Mouse (Mus musculus) stomach, embryonic 16.5 days (tissue): ENCODE data around the gene Metap1d. TPM values are rescaled to one million over a fixed set of nuclear protein-coding genes. Genes with fewer than 3 reads are reported as not detected.

Experiments
- ATAC-seq: fragments of 200-750 bp; cut with Nextera tagmentation; 2 replicates; pipeline ENCODE4 v1.8.0; 2017; ENCODE audit warnings: moderate number of reproducible peaks, moderate TSS enrichment; ENCODE audit not compliant: insufficient read depth, low FRiP score
- H3K27ac ChIP-seq: fragments of 300-500 bp; sonication (generic); 2 replicates; pipeline ENCODE4 v1.5.1; 2014; ENCODE audit warnings: low read length
- H3K27me3 ChIP-seq: fragments of 300-500 bp; sonication (generic); 2 replicates; pipeline ENCODE4 v1.6.1; 2014; ENCODE audit warnings: low read length, control low read depth, mixed read lengths; ENCODE audit not compliant: control insufficient read depth, insufficient read depth
- H3K36me3 ChIP-seq: fragments of 300-500 bp; sonication (generic); 2 replicates; pipeline ENCODE4 v1.6.1; 2014; ENCODE audit warnings: low read length; ENCODE audit not compliant: control insufficient read depth, insufficient read depth
- H3K4me1 ChIP-seq: fragments of 300-500 bp; sonication (generic); 2 replicates; pipeline ENCODE4 v1.6.1; 2014; ENCODE audit warnings: low read length, control low read depth, mixed read lengths; ENCODE audit not compliant: control insufficient read depth, insufficient read depth
- H3K4me2 ChIP-seq: fragments of 300-500 bp; sonication (generic); 2 replicates; pipeline ENCODE4 v1.6.1; 2014; ENCODE audit warnings: low read depth, low read length, mixed read lengths
- H3K4me3 ChIP-seq: fragments of 300-500 bp; sonication (generic); replicated peaks from 2 replicates; pipeline ENCODE4 v1.5.1; 2014; ENCODE audit warnings: mild to moderate bottlenecking, low read length
- H3K9ac ChIP-seq: fragments of 300-500 bp; sonication (generic); 2 replicates; pipeline ENCODE4 v1.6.1; 2014; ENCODE audit warnings: low read length
- H3K9me3 ChIP-seq: fragments of 300-500 bp; sonication (generic); replicated peaks from 2 replicates; pipeline ENCODE4 v1.6.1; 2016; ENCODE audit warnings: low read length, control low read depth; ENCODE audit not compliant: control insufficient read depth
- WGBS: fragments of 180-500 bp; shearing (Covaris S2); extraction: QIAGEN DNeasy Blood & Tissue Kit; methylation state at CpG from one replicate; pipeline ENCODE4 v1.1.7; 2014; 5-methylcytosine and 5-hydroxymethylcytosine counted together
- polyA plus RNA-seq: library from polyadenylated mRNA; unstranded; fragments of >200 nt; fragmentation: Nextera tagmentation; extraction: Ambion mirVana; gene quantifications from 2 replicates; pipeline ENCODE4 v1.2.1, GENCODE M21; 2015

The Metap1d gene
- polyA plus RNA-seq, 1 experiment from 2014 or later = 34.6 TPM

GRCm38 (mm10) chr2:71449604-71450003, 3.5 kb upstream of the Metap1d start:
- whole genome bisulfite sequencing = 19% methylated on average over 2 of the region's 2 CpGs
- ATAC-seq = no peak

GRCm38 (mm10) chr2:71451761-71452160, 1.3 kb upstream of the Metap1d start:
- H3K4me1 ChIP-seq = no peaks in the 10 kb centered on the region
- H3K4me3 ChIP-seq = no peak overlapping the region
- WGBS = 62% methylated on average over 5 of the region's 5 CpGs
- H3K27me3 ChIP-seq = no peaks in the 10 kb centered on the region
- no peak overlapping the region for H3K9ac ChIP-seq
- H3K9me3 ChIP-seq = no peaks in the 10 kb centered on the region; the same call in 1 of the 2 replicates
- no peak overlapping the region for H3K27ac ChIP-seq
- ATAC-seq = no peak
- no peak overlapping the region for H3K4me2 ChIP-seq
- no peaks in the 10 kb centered on the region for H3K36me3 ChIP-seq

More at GRCm38 (mm10) chr2:71449604-71450003, 3.5 kb upstream of the Metap1d start:
- no peaks in the 10 kb centered on the region for H3K27me3 ChIP-seq
- no peaks in the 10 kb centered on the region for H3K36me3 ChIP-seq
- H3K4me2 ChIP-seq = no peak overlapping the region
- no peak overlapping the region for H3K9ac ChIP-seq
- H3K4me3 ChIP-seq = no peak overlapping the region
- no peaks in the 10 kb centered on the region for H3K4me1 ChIP-seq
- H3K27ac ChIP-seq = no peak overlapping the region
- no peaks in the 10 kb centered on the region; the same call in 1 of the 2 replicates for H3K9me3 ChIP-seq

GRCm38 (mm10) chr2:71453917-71454260, 813 bp downstream of the Metap1d start:
- no peaks in the 10 kb centered on the region for H3K4me1 ChIP-seq
- no peaks in the 10 kb centered on the region; the same call in 1 of the 2 replicates for H3K9me3 ChIP-seq
- H3K4me3 ChIP-seq = peak overlapping the region; percentile 77
- peak overlapping the region; percentile 85 for H3K4me2 ChIP-seq
- H3K27me3 ChIP-seq = no peaks in the 10 kb centered on the region
- WGBS = 30% methylated on average over 4 of the region's 4 CpGs
- H3K36me3 ChIP-seq = no peaks in the 10 kb centered on the region
- no peak overlapping the region for H3K27ac ChIP-seq
- H3K9ac ChIP-seq = peak overlapping the region; percentile 81
- no peak for ATAC-seq

- H3K27me3 ChIP-seq = no peaks in the 10 kb centered on the region
- ATAC-seq = no peak
- no peak overlapping the region for H3K9ac ChIP-seq
- no peak overlapping the region for H3K4me2 ChIP-seq
- H3K4me1 ChIP-seq = no peaks in the 10 kb centered on the region
- H3K4me3 ChIP-seq = no peak overlapping the region
- H3K36me3 ChIP-seq = no peaks in the 10 kb centered on the region
- H3K27ac ChIP-seq = no peak overlapping the region
- 70% methylated on average over 13 of the region's 13 CpGs for WGBS
- no peaks in the 10 kb centered on the region for H3K9me3 ChIP-seq
Observed at GRCm38 (mm10) chr2:71458624-71459023, 5.5 kb downstream of the Metap1d start.

GRCm38 (mm10) chr2:71459659-71460058, 6.6 kb downstream of the Metap1d start:
- H3K4me3 ChIP-seq = no peak overlapping the region
- 91% methylated on average over 1 of the region's 1 CpGs for WGBS

GRCm38 (mm10) chr2:71461139-71461538, 8.1 kb downstream of the Metap1d start:
- H3K27ac ChIP-seq = no peak overlapping the region
- H3K4me2 ChIP-seq = no peak overlapping the region
- no peaks in the 10 kb centered on the region for H3K36me3 ChIP-seq
- H3K4me1 ChIP-seq = no peaks in the 10 kb centered on the region
- H3K27me3 ChIP-seq = no peaks in the 10 kb centered on the region
- H3K9ac ChIP-seq = no peak overlapping the region
- H3K4me3 ChIP-seq = no peak overlapping the region
- WGBS = 84% methylated on average over 4 of the region's 6 CpGs
- no peaks in the 10 kb centered on the region for H3K9me3 ChIP-seq
- no peak; the same call in 1 of the 2 replicates for ATAC-seq

More at GRCm38 (mm10) chr2:71459659-71460058, 6.6 kb downstream of the Metap1d start:
- Histone ChIP-seq H3K9me3 (no peaks in the 10 kb centered on the region), H3K27ac (no peak overlapping the region), H3K36me3 (no peaks in the 10 kb centered on the region), H3K4me2 (no peak overlapping the region), H3K9ac (no peak overlapping the region), H3K4me1 (no peaks in the 10 kb centered on the region), H3K27me3 (no peaks in the 10 kb centered on the region)
- ATAC-seq = no peak

- Histone ChIP-seq H3K9me3 (no peaks in the 10 kb centered on the region), H3K27me3 (no peaks in the 10 kb centered on the region), H3K27ac (no peak overlapping the region), H3K9ac (no peak overlapping the region), H3K4me2 (no peak overlapping the region), H3K4me3 (no peak overlapping the region), H3K36me3 (no peaks in the 10 kb centered on the region), H3K4me1 (no peaks in the 10 kb centered on the region)
- ATAC-seq = peak; percentile 60; the same call in 1 of the 2 replicates
- WGBS = 67% methylated on average over 7 of the region's 7 CpGs
Observed at GRCm38 (mm10) chr2:71461589-71461988, 8.5 kb downstream of the Metap1d start.

GRCm38 (mm10) chr2:71462066-71462465, 9.0 kb downstream of the Metap1d start:
- H3K4me3 ChIP-seq = no peak overlapping the region
- ATAC-seq = no peak
- H3K36me3 ChIP-seq = no peaks in the 10 kb centered on the region
- no peaks in the 10 kb centered on the region for H3K4me1 ChIP-seq
- no peaks in the 10 kb centered on the region for H3K9me3 ChIP-seq
- no peak overlapping the region for H3K27ac ChIP-seq
- H3K9ac ChIP-seq = no peak overlapping the region
- H3K4me2 ChIP-seq = no peak overlapping the region
- WGBS = 76% methylated on average over 4 of the region's 4 CpGs
- no peaks in the 10 kb centered on the region for H3K27me3 ChIP-seq

GRCm38 (mm10) chr2:71462553-71462952, 9.5 kb downstream of the Metap1d start:
- Histone ChIP-seq H3K36me3 (no peaks in the 10 kb centered on the region), H3K4me1 (no peaks in the 10 kb centered on the region), H3K27ac (no peak overlapping the region), H3K4me3 (no peak overlapping the region), H3K9ac (no peak overlapping the region), H3K9me3 (no peaks in the 10 kb centered on the region), H3K27me3 (no peaks in the 10 kb centered on the region), H3K4me2 (no peak overlapping the region)
- 69% methylated on average over 3 of the region's 3 CpGs for WGBS
- ATAC-seq = no peak

GRCm38 (mm10) chr2:71466103-71466502, 13.0 kb downstream of the Metap1d start:
- Histone ChIP-seq H3K36me3 (no peaks in the 10 kb centered on the region), H3K4me3 (no peak overlapping the region), H3K27ac (no peak overlapping the region), H3K9ac (no peak overlapping the region), H3K27me3 (no peaks in the 10 kb centered on the region), H3K4me2 (no peak overlapping the region), H3K9me3 (no peaks in the 10 kb centered on the region), H3K4me1 (no peaks in the 10 kb centered on the region)
- no peak for ATAC-seq
- 19% methylated on average over 5 of the region's 6 CpGs for WGBS
